ENCODE assay signal across 26 mouse cellular contexts in genomic region chr16:32243901-32244300, GRCm38 (mm10). TPM values are rescaled to one million over a fixed set of nuclear protein-coding genes. Genes with fewer than 3 reads are reported as not detected.
DNase-seq lines count a peak whose midpoint lies in the region; ATAC-seq and TF ChIP-seq lines count a peak whose summit lies in the region.
"Had no signal": no experiment of that assay in that cellular context is flagged by ENCODE, and none has a peak within 500 bp of the region (broad histone marks: within the 10 kb centered on the region; RNA-seq: fewer than 3 reads in every experiment).

No protein-coding gene starts in this region.

- no peak for DNase-seq in hindbrain, embryonic 11.5 days (ENCODE audit: low spot score)
- peak; percentile 8 for DNase-seq in retina, postnatal 1 day
- no peak for DNase-seq in retina, embryonic 14.5 days (ENCODE audit: low spot score)
- no peak for DNase-seq in T-cell, adult 2 months (ENCODE audit: low spot score)
- no peak for DNase-seq in gastrocnemius, adult 2 months
- DNase-seq: adrenal gland, adult 2 months; adrenal gland, postnatal 25 days; B cell, adult 2 months; cerebellum, adult 18-20 months; cerebellum, postnatal 14 days; embryo, embryonic 11 days; gastrocnemius, postnatal 10 days; heart, adult 18-20 months; heart, postnatal 10 days; heart, postnatal 4 days had no signal

- no peaks in the 10 kb centered on the region for H3K27me3 ChIP-seq in hindbrain, embryonic 13.5 days
- H3K27me3 ChIP-seq in hindbrain, embryonic 11.5 days (ENCODE audit: control insufficient read depth, insufficient read depth, low read length) = no peaks in the 10 kb centered on the region
- H3K27me3 ChIP-seq in embryonic facial prominence, embryonic 13.5 days = no peaks in the 10 kb centered on the region
- H3K27me3 ChIP-seq: intestine, embryonic 15.5 days had no signal

- H3K36me3 ChIP-seq in hindbrain, embryonic 13.5 days = no peaks in the 10 kb centered on the region
- H3K36me3 ChIP-seq in hindbrain, embryonic 11.5 days (ENCODE audit: control insufficient read depth, insufficient read depth, low read length) = no peaks in the 10 kb centered on the region
- peaks cover 5% of the 10 kb centered on the region for H3K36me3 ChIP-seq in embryonic facial prominence, embryonic 13.5 days
- H3K36me3 ChIP-seq: intestine, embryonic 15.5 days had no signal

- peaks cover 29% of the 10 kb centered on the region for H3K4me1 ChIP-seq in hindbrain, embryonic 13.5 days (replicated peaks)
- peaks cover 2% of the 10 kb centered on the region; the same call in 1 of the 2 replicates for H3K4me1 ChIP-seq in hindbrain, embryonic 11.5 days (replicated peaks; ENCODE audit: control insufficient read depth, insufficient read depth, low read length)
- peaks cover 23% of the 10 kb centered on the region for H3K4me1 ChIP-seq in embryonic facial prominence, embryonic 13.5 days

- no peak overlapping the region for H3K27ac ChIP-seq in hindbrain, embryonic 13.5 days
- no peak overlapping the region for H3K27ac ChIP-seq in hindbrain, embryonic 11.5 days (ENCODE audit: low read depth, low read length)
- H3K27ac ChIP-seq in embryonic facial prominence, embryonic 13.5 days = no peak overlapping the region
- H3K27ac ChIP-seq in gastrocnemius, adult 2 months = no peak overlapping the region
- H3K27ac ChIP-seq: heart, embryonic 10.5 days; hindbrain, embryonic 14.5 days; intestine, embryonic 15.5 days had no signal

- peak overlapping the region; percentile 31; the same call in 1 of the 2 replicates for H3K9ac ChIP-seq in hindbrain, embryonic 13.5 days
- no peak overlapping the region for H3K9ac ChIP-seq in hindbrain, embryonic 11.5 days (ENCODE audit: low read depth, low read length)
- H3K9ac ChIP-seq in embryonic facial prominence, embryonic 13.5 days = 0 out of 2 replicates have a peak overlapping the region, but pooled peaks have one; percentile 1
- H3K9ac ChIP-seq: hindbrain, embryonic 14.5 days; intestine, embryonic 15.5 days had no signal

- ATAC-seq in hindbrain, embryonic 13.5 days (ENCODE audit: low FRiP score) = no peak
- ATAC-seq in hindbrain, embryonic 11.5 days (ENCODE audit: low FRiP score) = no peak
- ATAC-seq in embryonic facial prominence, embryonic 13.5 days (ENCODE audit: insufficient number of reproducible peaks, insufficient read depth, low FRiP score, low TSS enrichment, low read depth) = no peak
- ATAC-seq: activated CD4-positive, CD25-positive, alpha-beta regulatory T cell, adult 4 months; CD4-positive, CD25-positive, alpha-beta regulatory T cell, adult 4 months; forebrain, embryonic 14.5 days; intestine, embryonic 15.5 days had no signal

- H3K4me2 ChIP-seq in hindbrain, embryonic 13.5 days = no peak overlapping the region
- no peak overlapping the region for H3K4me2 ChIP-seq in hindbrain, embryonic 11.5 days (replicated peaks; ENCODE audit: low read depth, low read length)
- no peak overlapping the region for H3K4me2 ChIP-seq in embryonic facial prominence, embryonic 13.5 days
- H3K4me2 ChIP-seq: hindbrain, embryonic 14.5 days; intestine, embryonic 15.5 days had no signal

- H3K4me3 ChIP-seq in hindbrain, embryonic 13.5 days = no peak overlapping the region
- H3K4me3 ChIP-seq in hindbrain, embryonic 11.5 days (ENCODE audit: low read depth, low read length) = no peak overlapping the region
- H3K4me3 ChIP-seq in embryonic facial prominence, embryonic 13.5 days = no peak overlapping the region
- no peak overlapping the region for H3K4me3 ChIP-seq in gastrocnemius, adult 2 months
- H3K4me3 ChIP-seq: heart, embryonic 10.5 days; intestine, embryonic 15.5 days had no signal

- WGBS in hindbrain, embryonic 13.5 days = 90% methylated on average over 3 of the region's 3 CpGs
- WGBS in hindbrain, embryonic 11.5 days = 85% methylated on average over 3 of the region's 3 CpGs
- 74% methylated on average over 3 of the region's 3 CpGs for WGBS in embryonic facial prominence, embryonic 13.5 days

- TF ChIP-seq CTCF in gastrocnemius, adult 2 months (IDR thresholded peaks at IDR 0.05) = no peak

- no peaks in the 10 kb centered on the region for H3K9me3 ChIP-seq in hindbrain, embryonic 13.5 days
- no peaks in the 10 kb centered on the region for H3K9me3 ChIP-seq in hindbrain, embryonic 11.5 days (ENCODE audit: control insufficient read depth, low read length)
- H3K9me3 ChIP-seq in embryonic facial prominence, embryonic 13.5 days = no peaks in the 10 kb centered on the region
- H3K9me3 ChIP-seq: G1E; heart, embryonic 10.5 days; intestine, embryonic 15.5 days had no signal

- intact Hi-C loops in gastrocnemius, adult 2 months (cut with DNase I) = loop anchor here (10.0 kb wide), 1 partner anchor 299 kb away; the partner anchor contains the start of genes 0610012G03Rik and Ncbp2

RNA-seq across cellular contexts. Expression of gene Fbxo45, which starts 3.1 kb away (rescaled TPM):
- 7.6 and 8.2 TPM in 2 replicates for polyA plus RNA-seq in hindbrain, embryonic 13.5 days (2015; fragmentation: Nextera tagmentation; extraction: Ambion mirVana)
- polyA plus RNA-seq in hindbrain, embryonic 11.5 days (2014; fragmentation: Nextera tagmentation; extraction: Ambion mirVana) = 15.6 and 22.8 TPM in 2 replicates
- polyA plus RNA-seq in embryonic facial prominence, embryonic 13.5 days (2015; fragmentation: Nextera tagmentation; extraction: Ambion mirVana) = 7.3 and 11.0 TPM in 2 replicates
- total RNA-seq in gastrocnemius, adult 2 months (2021) = 10 to 100 TPM; 15.1 to 16.6 TPM

RNA-seq across cellular contexts. Expression of gene Wdr53, which starts 3.1 kb away (rescaled TPM):
- polyA plus RNA-seq in hindbrain, embryonic 13.5 days (2015; fragmentation: Nextera tagmentation; extraction: Ambion mirVana) = 17.1 and 17.4 TPM in 2 replicates
- 16.6 and 18.8 TPM in 2 replicates for polyA plus RNA-seq in hindbrain, embryonic 11.5 days (2014; fragmentation: Nextera tagmentation; extraction: Ambion mirVana)
- 21.3 and 23.4 TPM in 2 replicates for polyA plus RNA-seq in embryonic facial prominence, embryonic 13.5 days (2015; fragmentation: Nextera tagmentation; extraction: Ambion mirVana)
- 1 to 10 TPM; 6.2 to 7.8 TPM for total RNA-seq in gastrocnemius, adult 2 months (2021)

RNA-seq across cellular contexts. Expression of gene Smco1, which starts 27.4 kb away (rescaled TPM):
- polyA plus RNA-seq in hindbrain, embryonic 13.5 days (2015; fragmentation: Nextera tagmentation; extraction: Ambion mirVana) = 0.16 and 0.23 TPM in 2 replicates
- polyA plus RNA-seq in hindbrain, embryonic 11.5 days (2014; fragmentation: Nextera tagmentation; extraction: Ambion mirVana) = not detected in 2 replicates
- 0.18 TPM in 1 of 2 replicates, not detected in the other for polyA plus RNA-seq in embryonic facial prominence, embryonic 13.5 days (2015; fragmentation: Nextera tagmentation; extraction: Ambion mirVana)
- total RNA-seq in gastrocnemius, adult 2 months (2021) = 10 to 100 TPM; 59.1 to 76.9 TPM
- total RNA-seq: adrenal gland, adult 2 months; common myeloid progenitor, adult 5-6 weeks; G1E had no signal
- polyA plus RNA-seq: activated CD4-positive, CD25-positive, alpha-beta regulatory T cell, adult 4 months; adrenal gland, adult 2 months; CD4-positive, CD25-positive, alpha-beta regulatory T cell, adult 4 months; embryonic facial prominence, embryonic 14.5 days; forebrain, embryonic 14.5 days; G1E; heart, embryonic 10.5 days; intestine, embryonic 15.5 days had no signal

RNA-seq across cellular contexts. Expression of gene Rnf168, which starts 33.4 kb away (rescaled TPM):
- 28.4 and 29.1 TPM in 2 replicates for polyA plus RNA-seq in hindbrain, embryonic 13.5 days (2015; fragmentation: Nextera tagmentation; extraction: Ambion mirVana)
- 25.8 and 31.1 TPM in 2 replicates for polyA plus RNA-seq in hindbrain, embryonic 11.5 days (2014; fragmentation: Nextera tagmentation; extraction: Ambion mirVana)
- polyA plus RNA-seq in embryonic facial prominence, embryonic 13.5 days (2015; fragmentation: Nextera tagmentation; extraction: Ambion mirVana) = 40.3 and 41.6 TPM in 2 replicates
- total RNA-seq in gastrocnemius, adult 2 months (2021) = 10 to 100 TPM in 1 of 2 experiments, 1 to 10 TPM in 1; 8.6 to 10.5 TPM
